Mouse (Mus musculus): ENCODE data around the gene Sarnp. TPM values are rescaled to one million over a fixed set of nuclear protein-coding genes. Genes with fewer than 3 reads are reported as not detected.
"Not testable (repeated sequence)": the region's sequence is repeated elsewhere in the genome, so short reads cannot be mapped to it uniquely, and the experiment has no call there.

Gene Sarnp
- polyA plus RNA-seq, 1 experiment = 12.3 TPM

DNA sequence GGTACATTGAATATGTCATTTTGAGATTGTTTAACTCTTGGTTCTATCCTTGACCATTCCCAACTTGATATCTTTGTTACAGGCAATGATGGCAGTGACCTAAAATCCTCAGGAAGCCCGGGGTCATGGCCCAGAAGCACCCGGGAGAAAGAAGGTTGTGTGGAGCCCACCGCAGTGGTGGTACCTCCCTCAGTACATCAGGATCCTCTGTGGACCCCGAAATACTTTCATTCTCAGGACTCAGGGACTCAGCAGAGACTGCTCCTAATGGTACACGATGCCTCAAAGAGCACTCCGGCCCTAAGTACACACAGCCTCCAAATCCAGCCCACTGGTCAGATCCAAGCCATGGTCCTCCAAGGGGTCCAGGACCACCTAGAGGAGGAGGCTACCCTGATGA, 11.0 kb upstream of the Sarnp start:
- Histone ChIP-seq H3K4me3 (ENCODE audit: control insufficient read depth, insufficient read depth, low read length) (peak overlapping the region; percentile 38), H3K4me1 (replicated peaks; ENCODE audit: control insufficient read depth, insufficient read depth, low read length) (peaks cover 30% of the 10 kb centered on the region), H3K27ac (ENCODE audit: control insufficient read depth, insufficient read depth, low read length) (peak overlapping the region; percentile 14; the same call in 1 of the 2 replicates), H3K27me3 (ENCODE audit: control insufficient read depth, insufficient read depth, low read length) (no peaks in the 10 kb centered on the region), H3K36me3 (ENCODE audit: control insufficient read depth, insufficient read depth, low read length) (no peaks in the 10 kb centered on the region)
- DNase-seq = peak; percentile 25
- TF ChIP-seq CTCF (IDR thresholded peaks at IDR 0.05; ENCODE audit: borderline replicate concordance, control insufficient read depth, extremely low read depth, insufficient read depth, low read length, poor library complexity) = no peak
- TF ChIP-seq POLR2A (IDR thresholded peaks at IDR 0.05; ENCODE audit: control insufficient read depth, extremely low read depth, insufficient read depth, low read length, poor library complexity) = no peak
- WGBS = 48% methylated on average over 6 of the region's 6 CpGs

DNA sequence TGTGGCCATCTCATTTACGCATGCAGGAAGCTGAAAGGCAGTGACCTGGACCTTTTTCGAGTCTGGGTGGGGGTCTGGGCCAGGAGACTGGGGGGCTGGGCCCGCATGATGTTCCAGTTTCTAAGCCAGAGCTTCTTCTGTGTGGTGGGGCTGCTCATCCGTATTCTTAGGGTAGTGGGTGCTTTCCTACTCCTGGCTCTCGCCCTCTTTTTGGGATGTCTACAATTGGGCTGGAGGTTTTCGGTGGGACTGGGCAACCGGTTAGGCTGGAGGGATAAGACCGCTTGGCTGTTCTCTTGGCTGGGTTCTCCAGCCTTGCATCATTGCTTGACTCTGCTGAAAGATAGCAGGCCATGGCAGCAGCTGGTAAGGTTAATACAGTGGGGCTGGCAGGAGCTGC, 10.1 kb upstream of the Sarnp start:
- TF ChIP-seq POLR2A (IDR thresholded peaks at IDR 0.05; ENCODE audit: control insufficient read depth, extremely low read depth, insufficient read depth, low read length, poor library complexity) = no peak
- TF ChIP-seq CTCF (IDR thresholded peaks at IDR 0.05; ENCODE audit: borderline replicate concordance, control insufficient read depth, extremely low read depth, insufficient read depth, low read length, poor library complexity) = no peak
- 95% methylated on average over 8 of the region's 8 CpGs for WGBS
- Histone ChIP-seq H3K4me3 (ENCODE audit: control insufficient read depth, insufficient read depth, low read length) (0 out of 2 replicates have a peak overlapping the region, but pooled peaks have one; percentile 3), H3K27ac (ENCODE audit: control insufficient read depth, insufficient read depth, low read length) (no peak overlapping the region), H3K4me1 (replicated peaks; ENCODE audit: control insufficient read depth, insufficient read depth, low read length) (peaks cover 30% of the 10 kb centered on the region), H3K36me3 (ENCODE audit: control insufficient read depth, insufficient read depth, low read length) (no peaks in the 10 kb centered on the region), H3K27me3 (ENCODE audit: control insufficient read depth, insufficient read depth, low read length) (no peaks in the 10 kb centered on the region)
- no peak for DNase-seq

DNA sequence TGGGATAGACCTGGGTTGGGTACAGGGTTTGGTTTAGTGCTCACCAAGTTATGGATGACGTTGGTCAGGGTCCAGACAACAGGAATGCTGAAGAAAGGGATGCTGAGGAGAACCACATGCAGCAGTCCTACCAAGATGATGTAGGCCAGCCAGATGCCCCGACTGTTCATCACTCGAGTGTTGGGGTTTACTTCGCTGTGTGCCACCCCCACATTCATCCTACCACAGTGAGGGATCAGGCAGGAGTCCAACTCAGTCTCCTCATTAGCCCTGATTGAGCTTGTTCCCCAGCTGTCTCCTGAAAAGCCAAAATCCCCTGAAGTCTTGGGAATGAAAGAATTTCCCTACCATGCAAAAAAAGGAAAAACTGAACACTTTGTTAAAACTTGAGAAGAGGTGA, 3.1 kb downstream of the Sarnp start:
- Histone ChIP-seq H3K36me3 (ENCODE audit: control insufficient read depth, insufficient read depth, low read length) (peaks cover 38% of the 10 kb centered on the region), H3K27ac (ENCODE audit: control insufficient read depth, insufficient read depth, low read length) (no peak overlapping the region), H3K4me1 (replicated peaks; ENCODE audit: control insufficient read depth, insufficient read depth, low read length) (peaks cover 6% of the 10 kb centered on the region), H3K27me3 (ENCODE audit: control insufficient read depth, insufficient read depth, low read length) (no peaks in the 10 kb centered on the region), H3K4me3 (ENCODE audit: control insufficient read depth, insufficient read depth, low read length) (no peak overlapping the region)
- DNase-seq = no peak
- TF ChIP-seq POLR2A (IDR thresholded peaks at IDR 0.05; ENCODE audit: control insufficient read depth, extremely low read depth, insufficient read depth, low read length, poor library complexity) = no peak
- TF ChIP-seq CTCF (IDR thresholded peaks at IDR 0.05; ENCODE audit: borderline replicate concordance, control insufficient read depth, extremely low read depth, insufficient read depth, low read length, poor library complexity) = no peak
- over 99% methylated on average over 4 of the region's 4 CpGs for WGBS

DNA sequence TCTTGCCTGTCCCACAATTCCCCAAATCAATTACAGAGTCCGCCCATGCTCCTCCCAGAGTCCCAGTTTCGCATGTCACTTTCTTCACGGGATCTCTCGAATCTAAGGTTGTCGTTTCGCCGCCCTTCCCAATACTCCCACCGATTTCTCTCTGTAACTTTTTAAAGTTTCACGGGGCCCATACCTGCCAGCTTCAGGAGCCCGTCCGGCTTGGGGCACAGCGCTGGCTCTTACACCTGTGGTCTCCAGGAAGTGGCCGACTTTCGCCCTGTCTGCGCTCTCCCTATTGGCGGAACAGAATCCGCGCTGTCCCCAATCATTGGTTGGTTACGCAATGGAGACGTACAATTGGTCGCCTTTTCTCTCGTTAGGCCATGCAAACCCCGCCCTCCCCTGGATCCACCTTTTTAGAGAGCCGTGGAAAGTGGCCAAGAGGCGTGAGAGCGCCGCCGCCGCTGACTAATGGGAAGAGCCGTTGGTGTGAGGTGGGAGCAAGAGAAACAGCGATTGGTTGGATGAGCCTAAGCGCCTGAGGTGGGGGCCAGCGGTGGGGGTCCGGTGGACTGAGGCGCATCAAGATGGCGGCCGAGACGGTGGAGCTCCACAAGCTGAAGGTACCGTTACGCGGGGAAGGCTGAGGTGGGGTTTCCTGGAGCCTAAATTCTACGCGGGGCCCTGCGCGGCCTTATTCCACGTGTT, 4.4 kb downstream of the Sarnp start, which contains the start of gene Ormdl2:
Gene Ormdl2 (minus strand): TSS at position 288 of the 699 bp plus-strand sequence.
- Histone ChIP-seq H3K4me1 (replicated peaks; ENCODE audit: control insufficient read depth, insufficient read depth, low read length) (peaks cover 6% of the 10 kb centered on the region), H3K27me3 (ENCODE audit: control insufficient read depth, insufficient read depth, low read length) (no peaks in the 10 kb centered on the region)

DNA sequence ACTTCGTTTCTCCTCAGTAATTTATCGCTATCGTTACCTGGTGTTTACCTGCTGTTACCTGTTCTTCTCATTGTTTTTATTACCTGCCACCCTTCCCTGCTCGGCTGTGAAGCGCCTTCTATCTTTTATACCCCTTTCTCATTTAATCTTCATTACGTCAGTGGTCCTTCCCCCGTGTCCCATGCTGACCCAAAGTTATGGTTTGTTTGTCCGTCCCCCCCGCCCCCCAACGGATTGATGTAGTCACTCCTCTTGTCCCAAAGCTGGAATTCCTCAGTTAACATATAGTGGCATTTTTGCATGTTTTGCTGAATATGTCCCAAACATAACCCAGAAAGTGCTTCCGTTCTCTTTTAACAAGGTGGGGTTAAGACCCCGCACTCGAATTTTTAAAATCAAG, 5.0 kb downstream of the Sarnp start:
- Histone ChIP-seq H3K36me3 (ENCODE audit: control insufficient read depth, insufficient read depth, low read length) (peaks cover 19% of the 10 kb centered on the region), H3K27ac (ENCODE audit: control insufficient read depth, insufficient read depth, low read length) (peak overlapping the region; percentile 49), H3K27me3 (ENCODE audit: control insufficient read depth, insufficient read depth, low read length) (no peaks in the 10 kb centered on the region), H3K4me3 (ENCODE audit: control insufficient read depth, insufficient read depth, low read length) (peak overlapping the region; percentile 73), H3K4me1 (replicated peaks; ENCODE audit: control insufficient read depth, insufficient read depth, low read length) (peaks cover 6% of the 10 kb centered on the region)
- WGBS = under 1% methylated on average over 13 of the region's 13 CpGs
- no peak for TF ChIP-seq POLR2A (IDR thresholded peaks at IDR 0.05; ENCODE audit: control insufficient read depth, extremely low read depth, insufficient read depth, low read length, poor library complexity)
- TF ChIP-seq CTCF (IDR thresholded peaks at IDR 0.05; ENCODE audit: borderline replicate concordance, control insufficient read depth, extremely low read depth, insufficient read depth, low read length, poor library complexity) = no peak
- no peak for DNase-seq

More for the DNA sequence above, 4.4 kb downstream of the Sarnp start, which contains the start of gene Ormdl2:
- Histone ChIP-seq H3K36me3 (ENCODE audit: control insufficient read depth, insufficient read depth, low read length) (peaks cover 25% of the 10 kb centered on the region), H3K27ac (ENCODE audit: control insufficient read depth, insufficient read depth, low read length) (peak within 1 kb of the TSS; percentile 49), H3K4me3 (ENCODE audit: control insufficient read depth, insufficient read depth, low read length) (peak within 1 kb of the TSS; percentile 73)
- DNase-seq = peak; percentile 94
- TF ChIP-seq POLR2A (IDR thresholded peaks at IDR 0.05; ENCODE audit: control insufficient read depth, extremely low read depth, insufficient read depth, low read length, poor library complexity) = peak; percentile 74; the same call in 1 of the 2 replicates
- TF ChIP-seq CTCF (IDR thresholded peaks at IDR 0.05; ENCODE audit: borderline replicate concordance, control insufficient read depth, extremely low read depth, insufficient read depth, low read length, poor library complexity) = 0 out of 2 replicates have a peak, but pooled peaks have one; percentile 62
- WGBS = under 1% methylated on average over 46 of the region's 46 CpGs

DNA sequence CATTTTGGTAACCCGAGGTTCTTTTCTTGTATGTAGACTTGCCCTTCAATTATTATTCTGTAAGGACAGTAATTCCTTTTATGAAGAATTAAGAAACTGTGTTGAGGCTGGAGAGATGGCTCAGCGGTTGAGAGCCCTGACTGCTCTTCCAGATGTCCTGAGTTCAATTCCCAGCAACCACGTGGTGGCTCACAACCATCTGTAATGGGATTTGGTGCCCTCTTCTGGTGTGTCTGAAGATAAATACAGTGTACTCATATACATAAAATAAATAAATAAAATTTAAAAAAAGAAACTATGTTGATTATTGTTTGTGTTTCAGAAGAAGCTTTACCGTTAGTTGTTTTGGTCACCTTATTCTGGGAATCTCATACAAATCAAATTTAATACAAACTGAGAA, 6.0 kb downstream of the Sarnp start:
- not testable (repeated sequence) for H3K27ac ChIP-seq (ENCODE audit: control insufficient read depth, insufficient read depth, low read length); H3K4me1 ChIP-seq (replicated peaks; ENCODE audit: control insufficient read depth, insufficient read depth, low read length); H3K27me3 ChIP-seq (ENCODE audit: control insufficient read depth, insufficient read depth, low read length); H3K36me3 ChIP-seq (ENCODE audit: control insufficient read depth, insufficient read depth, low read length); H3K4me3 ChIP-seq (ENCODE audit: control insufficient read depth, insufficient read depth, low read length); DNase-seq
- 81% methylated on average over 4 of the region's 4 CpGs for WGBS
